ENCODE assay signal across 9 mouse cellular contexts in the genomic region with DNA sequence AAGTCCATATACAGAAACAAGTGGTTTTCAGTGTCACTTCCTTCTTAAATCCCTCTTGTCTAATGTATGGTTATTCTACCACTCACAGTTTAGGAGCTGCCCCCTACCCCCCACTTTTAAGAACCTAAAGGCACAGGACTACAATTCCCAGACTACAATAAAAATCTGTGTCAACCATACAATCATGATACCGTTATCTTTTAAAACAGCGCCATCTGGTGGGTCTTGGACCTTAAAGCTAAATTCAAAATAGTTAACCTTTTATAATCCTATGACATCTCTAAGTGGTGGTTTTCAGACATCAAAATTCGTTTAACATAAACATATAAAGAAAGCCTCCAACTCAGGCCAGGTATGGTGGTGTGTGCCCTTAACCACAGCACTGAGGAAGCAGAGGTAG. TPM values are rescaled to one million over a fixed set of nuclear protein-coding genes. Genes with fewer than 3 reads are reported as not detected.
DNase-seq lines count a peak whose midpoint lies in the region; ATAC-seq lines count a peak whose summit lies in the region.
"Had no signal": no experiment of that assay in that cellular context is flagged by ENCODE, and none has a peak within 500 bp of the region (broad histone marks: within the 10 kb centered on the region; RNA-seq: fewer than 3 reads in every experiment).

No protein-coding gene starts in this region.

- DNase-seq in hindbrain, embryonic 10.5 days (ENCODE audit: low spot score): peak; percentile 21
- DNase-seq in CD8-positive naive resting alpha-beta T cell, adult 2 months (ENCODE audit: low read depth in 2 of 2, low spot score in 2 of 2): peak; percentile 64 to 78
- DNase-seq in adrenal gland, adult 8-10 months: peak; percentile 17
- DNase-seq in embryonic facial prominence, embryonic 10.5 days (ENCODE audit: low spot score): peak; percentile 39
- peak; percentile 37 to 88 for DNase-seq in layer of hippocampus, adult 18-20 months (ENCODE audit: low spot score in 2 of 2)
- DNase-seq in thymus, postnatal 4 days: peak; percentile 82

- no peaks in the 10 kb centered on the region for H3K27me3 ChIP-seq in hindbrain, embryonic 10.5 days (ENCODE audit: insufficient read depth, poor library complexity, severe bottlenecking)
- no peaks in the 10 kb centered on the region for H3K27me3 ChIP-seq in hindbrain, embryonic 13.5 days
- no peaks in the 10 kb centered on the region for H3K27me3 ChIP-seq in embryonic facial prominence, embryonic 10.5 days (replicated peaks; ENCODE audit: low read depth, poor library complexity, severe bottlenecking)
- H3K27me3 ChIP-seq: megakaryocyte, embryonic 14.5 days had no signal

- H3K27ac ChIP-seq in hindbrain, embryonic 10.5 days: no peak overlapping the region
- no peak overlapping the region for H3K27ac ChIP-seq in hindbrain, embryonic 13.5 days
- H3K27ac ChIP-seq in embryonic facial prominence, embryonic 10.5 days (replicated peaks): no peak overlapping the region

- no peak overlapping the region for H3K4me3 ChIP-seq in hindbrain, embryonic 10.5 days
- H3K4me3 ChIP-seq in hindbrain, embryonic 13.5 days: no peak overlapping the region
- H3K4me3 ChIP-seq in embryonic facial prominence, embryonic 10.5 days: no peak overlapping the region
- H3K4me3 ChIP-seq: megakaryocyte, embryonic 14.5 days had no signal

- 16% methylated on average over 3 of the region's 3 CpGs for WGBS in hindbrain, embryonic 10.5 days
- WGBS in hindbrain, embryonic 13.5 days: 12% methylated on average over 3 of the region's 3 CpGs
- WGBS in embryonic facial prominence, embryonic 10.5 days: 17% methylated on average over 3 of the region's 3 CpGs

- ATAC-seq in hindbrain, embryonic 13.5 days (ENCODE audit: low FRiP score): no peak
- 0 out of 2 replicates have a peak, but pooled peaks have one; percentile 13 for ATAC-seq in megakaryocyte progenitor cell, adult 5-6 weeks (replicated peaks; ENCODE audit: poor library complexity)

- H3K9ac ChIP-seq in hindbrain, embryonic 13.5 days: no peak overlapping the region

- no peak overlapping the region for H3K4me2 ChIP-seq in hindbrain, embryonic 13.5 days

- H3K4me1 ChIP-seq in hindbrain, embryonic 10.5 days (replicated peaks): peaks cover 26% of the 10 kb centered on the region
- H3K4me1 ChIP-seq in hindbrain, embryonic 13.5 days (replicated peaks): peaks cover 23% of the 10 kb centered on the region
- H3K4me1 ChIP-seq in embryonic facial prominence, embryonic 10.5 days: peaks cover 16% of the 10 kb centered on the region

- peaks cover 24% of the 10 kb centered on the region for H3K36me3 ChIP-seq in hindbrain, embryonic 10.5 days
- peaks cover 22% of the 10 kb centered on the region for H3K36me3 ChIP-seq in hindbrain, embryonic 13.5 days
- H3K36me3 ChIP-seq in embryonic facial prominence, embryonic 10.5 days (replicated peaks): peaks cover 27% of the 10 kb centered on the region

- no peaks in the 10 kb centered on the region for H3K9me3 ChIP-seq in hindbrain, embryonic 10.5 days
- no peaks in the 10 kb centered on the region for H3K9me3 ChIP-seq in hindbrain, embryonic 13.5 days
- no peaks in the 10 kb centered on the region for H3K9me3 ChIP-seq in embryonic facial prominence, embryonic 10.5 days
- H3K9me3 ChIP-seq: megakaryocyte, embryonic 14.5 days had no signal

RNA-seq across cellular contexts. Expression of a gene that starts 4.8 kb away (rescaled TPM):
- 26.6 and 30.0 TPM in 2 replicates for polyA plus RNA-seq in hindbrain, embryonic 10.5 days (2016; fragmentation: Nextera tagmentation; extraction: Ambion mirVana)
- polyA plus RNA-seq in hindbrain, embryonic 13.5 days (2015; fragmentation: Nextera tagmentation; extraction: Ambion mirVana): 20.7 and 21.7 TPM in 2 replicates
- 10 to 100 TPM; 40.3 to 53.1 (median 48.5) TPM for total RNA-seq in adrenal gland, adult 8-10 months (2022)
- 26.9 and 28.5 TPM in 2 replicates for polyA plus RNA-seq in embryonic facial prominence, embryonic 10.5 days (2016; fragmentation: Nextera tagmentation; extraction: Ambion mirVana)
- total RNA-seq in layer of hippocampus, adult 18-20 months (2021): 10 to 100 TPM; 50.2 to 54.0 TPM
- 26.4 and 32.7 TPM in 2 replicates for total RNA-seq in megakaryocyte progenitor cell, adult 5-6 weeks (2015)
- 28.6 and 35.4 TPM in 2 replicates for total RNA-seq in megakaryocyte progenitor cell, adult 5-6 weeks (2017)

RNA-seq across cellular contexts. Expression of a gene that starts 6.1 kb away (rescaled TPM):
- 43.0 and 51.9 TPM in 2 replicates for polyA plus RNA-seq in hindbrain, embryonic 10.5 days (2016; fragmentation: Nextera tagmentation; extraction: Ambion mirVana)
- 39.6 and 46.6 TPM in 2 replicates for polyA plus RNA-seq in hindbrain, embryonic 13.5 days (2015; fragmentation: Nextera tagmentation; extraction: Ambion mirVana)
- total RNA-seq in adrenal gland, adult 8-10 months (2022): 10 to 100 TPM; 53.4 to 66.5 (median 61.3) TPM
- polyA plus RNA-seq in embryonic facial prominence, embryonic 10.5 days (2016; fragmentation: Nextera tagmentation; extraction: Ambion mirVana): 61.7 and 63.6 TPM in 2 replicates
- 10 to 100 TPM; 22.3 to 24.7 TPM for total RNA-seq in layer of hippocampus, adult 18-20 months (2021)
- total RNA-seq in megakaryocyte progenitor cell, adult 5-6 weeks (2015): 24.4 and 25.4 TPM in 2 replicates
- 50.7 and 72.1 TPM in 2 replicates for total RNA-seq in megakaryocyte progenitor cell, adult 5-6 weeks (2017)

RNA-seq across cellular contexts. Expression of a gene that starts 42.2 kb away (rescaled TPM):
- 131 TPM in 2 replicates for polyA plus RNA-seq in hindbrain, embryonic 10.5 days (2016; fragmentation: Nextera tagmentation; extraction: Ambion mirVana)
- 86.5 and 92.2 TPM in 2 replicates for polyA plus RNA-seq in hindbrain, embryonic 13.5 days (2015; fragmentation: Nextera tagmentation; extraction: Ambion mirVana)
- 10 to 100 TPM; 59.8 to 68.9 (median 63.5) TPM for total RNA-seq in adrenal gland, adult 8-10 months (2022)
- 141 and 143 TPM in 2 replicates for polyA plus RNA-seq in embryonic facial prominence, embryonic 10.5 days (2016; fragmentation: Nextera tagmentation; extraction: Ambion mirVana)
- 10 to 100 TPM; 68.7 to 74.0 TPM for total RNA-seq in layer of hippocampus, adult 18-20 months (2021)
- total RNA-seq in megakaryocyte progenitor cell, adult 5-6 weeks (2015): 34.4 and 39.0 TPM in 2 replicates
- 57.7 and 58.8 TPM in 2 replicates for total RNA-seq in megakaryocyte progenitor cell, adult 5-6 weeks (2017)

RNA-seq across cellular contexts. Expression of a gene that starts 57.0 kb away (rescaled TPM):
- polyA plus RNA-seq in hindbrain, embryonic 10.5 days (2016; fragmentation: Nextera tagmentation; extraction: Ambion mirVana): 0.16 and 0.36 TPM in 2 replicates
- polyA plus RNA-seq in hindbrain, embryonic 13.5 days (2015; fragmentation: Nextera tagmentation; extraction: Ambion mirVana): 0.14 TPM in 2 replicates
- under 1 TPM; 0.09 to 0.74 (median 0.39) TPM for total RNA-seq in adrenal gland, adult 8-10 months (2022)
- polyA plus RNA-seq in embryonic facial prominence, embryonic 10.5 days (2016; fragmentation: Nextera tagmentation; extraction: Ambion mirVana): 0.21 and 0.22 TPM in 2 replicates
- total RNA-seq in layer of hippocampus, adult 18-20 months (2021): under 1 TPM; 0.12 to 0.18 TPM
- 0.02 TPM in 2 replicates for total RNA-seq in megakaryocyte progenitor cell, adult 5-6 weeks (2015)
- 0.07 TPM in 1 of 2 replicates, not detected in the other for total RNA-seq in megakaryocyte progenitor cell, adult 5-6 weeks (2017)

RNA-seq across cellular contexts. Expression of a gene that starts 59.0 kb away (rescaled TPM):
- 2.8 and 6.0 TPM in 2 replicates for polyA plus RNA-seq in hindbrain, embryonic 10.5 days (2016; fragmentation: Nextera tagmentation; extraction: Ambion mirVana)
- polyA plus RNA-seq in hindbrain, embryonic 13.5 days (2015; fragmentation: Nextera tagmentation; extraction: Ambion mirVana): 6.3 and 7.9 TPM in 2 replicates
- total RNA-seq in adrenal gland, adult 8-10 months (2022): 1 to 10 TPM; 1.8 to 3.8 (median 2.7) TPM
- 1.2 and 1.6 TPM in 2 replicates for polyA plus RNA-seq in embryonic facial prominence, embryonic 10.5 days (2016; fragmentation: Nextera tagmentation; extraction: Ambion mirVana)
- total RNA-seq in layer of hippocampus, adult 18-20 months (2021): 1 to 10 TPM; 7.3 to 7.9 TPM
- total RNA-seq in megakaryocyte progenitor cell, adult 5-6 weeks (2015): 0.37 TPM in 1 of 2 replicates, not detected in the other
- 0.24 and 4.3 TPM in 2 replicates for total RNA-seq in megakaryocyte progenitor cell, adult 5-6 weeks (2017)

Comparison
In these comparisons a context has a peak if more than half of its experiments do, and no peak if none do; other contexts are left out.
1. DNase-seq: peak in every context shown above with its lines; median percentile 82 in thymus, postnatal 4 days; 71 in CD8-positive naive resting alpha-beta T cell, adult 2 months; 62 in layer of hippocampus, adult 18-20 months; 39 in embryonic facial prominence, embryonic 10.5 days; 21 in hindbrain, embryonic 10.5 days; 17 in adrenal gland, adult 8-10 months.